Mouse (Mus musculus): Measurements from ENCODE around the gene Ascc2. TPM values are rescaled to one million over a fixed set of nuclear protein-coding genes. Genes with fewer than 3 reads are reported as not detected.
A peak's percentile ranks its signal among the peaks of the same experiment; 100 is the strongest.
"Not testable (repeated sequence)": the region's sequence is repeated elsewhere in the genome, so short reads cannot be mapped to it uniquely, and the experiment has no call there.

The Ascc2 gene
- polyA plus RNA-seq, 1 experiment from 2014 or later: 32.6 TPM

DNA sequence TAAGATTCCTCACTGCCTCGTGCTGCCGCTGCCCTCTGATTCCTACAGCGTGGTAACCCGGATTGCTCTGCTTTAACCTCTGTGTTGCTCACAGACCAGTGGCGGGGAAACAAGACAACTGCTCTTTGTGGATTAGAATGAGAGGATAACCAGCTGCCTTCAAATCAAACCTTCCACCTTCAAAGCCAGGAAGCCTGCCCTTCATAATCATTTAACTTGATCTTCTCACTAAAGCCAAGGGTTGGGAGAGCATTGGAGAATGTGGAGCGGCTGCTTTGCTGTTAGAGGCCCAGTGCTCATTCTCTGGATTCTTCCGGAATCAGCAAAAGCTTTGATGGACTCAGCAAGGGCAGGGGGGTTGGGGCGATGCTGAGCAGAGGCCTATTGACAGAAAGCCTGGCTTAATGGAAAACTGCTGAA is 7.7 kb upstream of the Ascc2 start:
- H3K27me3 ChIP-seq: no peaks in the 10 kb centered on the region
- no peak for TF ChIP-seq CTCF (IDR thresholded peaks at IDR 0.05)
- no peak for ATAC-seq
- CTCF ChIA-PET: no interaction called here
- no peak for DNase-seq (ENCODE audit: low read depth, low spot score)
- POLR2A ChIA-PET: no interaction called here
- in situ Hi-C loops (cut with MboI; ENCODE audit: low pct_unique_long_range_greater_than_20kb): no loop called here

DNA sequence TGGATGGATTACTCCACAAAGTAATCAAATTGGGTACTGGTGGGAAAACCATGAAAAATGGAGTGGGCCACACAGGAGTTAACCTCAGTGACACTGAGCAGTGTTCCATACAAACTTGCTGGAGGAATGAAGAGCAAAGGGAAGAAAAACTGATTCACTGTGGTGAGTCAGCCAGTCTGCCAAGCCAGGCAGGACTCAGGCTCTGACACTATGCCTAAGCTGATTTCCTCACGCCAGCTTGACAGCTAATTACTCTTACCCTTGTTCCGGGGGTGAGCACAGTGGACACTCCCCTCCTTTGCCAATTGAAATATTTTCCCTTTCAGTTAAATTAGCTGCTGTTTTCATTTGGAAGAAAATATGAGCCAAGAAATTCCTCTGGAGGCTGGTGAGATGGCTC is 4.1 kb upstream of the Ascc2 start:
- CTCF ChIA-PET: no interaction called here
- no peak for TF ChIP-seq CTCF (IDR thresholded peaks at IDR 0.05)
- in situ Hi-C loops (cut with MboI; ENCODE audit: low pct_unique_long_range_greater_than_20kb): no loop called here
- ATAC-seq: peak; percentile 66
- H3K27me3 ChIP-seq: no peaks in the 10 kb centered on the region
- POLR2A ChIA-PET: no interaction called here
- DNase-seq (ENCODE audit: low read depth, low spot score): peak; percentile 35

DNA sequence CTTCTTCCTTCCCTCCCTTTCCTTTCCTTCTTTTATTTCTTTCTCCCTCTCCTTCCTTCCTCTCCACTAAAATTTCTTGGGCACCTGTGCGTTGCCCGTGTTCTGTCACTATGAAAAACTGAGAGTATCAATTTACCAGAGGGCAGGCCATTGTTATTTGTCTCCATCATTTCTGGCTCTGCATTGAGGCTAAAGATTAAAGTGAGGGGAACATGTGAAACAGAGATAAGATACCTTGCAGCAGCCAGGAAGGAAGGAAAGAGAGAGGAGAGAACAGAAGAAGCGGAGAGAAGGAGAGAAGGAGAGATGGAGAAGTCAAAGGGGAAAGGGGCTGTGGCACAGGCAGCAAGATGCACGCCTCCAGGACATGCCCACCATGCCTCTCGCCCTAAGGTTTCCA is 3.2 kb upstream of the Ascc2 start:
- in situ Hi-C loops (cut with MboI; ENCODE audit: low pct_unique_long_range_greater_than_20kb): no loop called here
- ChIA-PET POLR2A (no interaction called here), CTCF (no interaction called here)
- no peak for TF ChIP-seq CTCF (IDR thresholded peaks at IDR 0.05)
- no peak for ATAC-seq
- no peak for DNase-seq (ENCODE audit: low read depth, low spot score)
- no peaks in the 10 kb centered on the region for H3K27me3 ChIP-seq

DNA sequence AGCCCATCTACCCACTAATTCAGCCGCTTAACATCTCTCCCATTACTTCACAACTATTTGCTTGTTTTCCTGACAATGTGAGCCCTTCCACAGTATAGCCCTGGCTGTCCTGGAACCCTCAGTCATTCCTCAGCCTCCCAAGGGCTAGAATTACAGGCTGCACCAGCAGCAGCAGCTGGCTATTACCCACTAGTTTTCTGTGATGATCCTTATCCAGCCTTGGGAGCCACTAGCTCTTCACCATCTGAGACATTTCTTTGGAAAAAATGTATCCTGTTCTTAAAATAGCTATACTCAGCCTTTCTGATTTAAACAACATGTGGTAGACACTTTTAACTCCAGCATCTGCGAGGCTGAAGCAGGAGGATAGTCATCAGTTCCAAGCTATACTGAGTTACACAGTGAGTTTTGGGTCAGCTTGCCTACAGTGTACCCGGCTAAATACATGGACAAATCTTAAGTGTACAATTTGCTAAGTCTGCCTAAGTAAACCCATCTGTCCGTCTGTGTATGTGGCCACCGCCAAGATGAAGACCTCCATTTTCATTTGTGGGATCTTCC is 685 bp upstream of the Ascc2 start:
- ATAC-seq (no peak), DNase-seq (ENCODE audit: low read depth, low spot score) (no peak)
- ChIA-PET CTCF (interaction anchor here (1.6 kb wide), 1 partner anchor 53 kb away, joined by 3 read pairs; no protein-coding TSS in a partner anchor), POLR2A (no interaction called here)
- in situ Hi-C loops (cut with MboI; ENCODE audit: low pct_unique_long_range_greater_than_20kb): loop anchor here (5.0 kb wide), 1 partner anchor 40 kb away; no protein-coding TSS in a partner anchor
- no peaks in the 10 kb centered on the region for H3K27me3 ChIP-seq
- no peak for TF ChIP-seq CTCF (IDR thresholded peaks at IDR 0.05)

DNA sequence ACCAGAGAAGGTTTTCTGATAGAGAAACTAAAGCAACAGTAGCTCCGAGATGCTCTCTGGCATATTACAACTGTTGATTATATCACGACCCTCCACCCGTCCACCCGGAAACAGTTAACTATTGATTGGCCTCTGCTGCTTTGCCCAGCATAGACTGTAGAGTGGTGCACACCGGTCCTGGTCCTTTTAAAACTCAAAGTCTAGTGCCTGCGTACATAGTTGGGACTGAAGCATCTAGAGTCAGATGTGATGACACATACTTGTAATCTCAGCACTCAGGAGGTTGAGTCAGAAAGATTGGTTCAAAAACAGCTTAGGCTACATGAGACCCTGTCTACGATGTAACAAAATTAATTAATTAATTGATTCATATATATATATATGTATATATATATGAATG is 714 bp downstream of the Ascc2 start:
- DNase-seq (ENCODE audit: low read depth, low spot score) (no peak), ATAC-seq (no peak)
- in situ Hi-C loops (cut with MboI; ENCODE audit: low pct_unique_long_range_greater_than_20kb): loop anchor here (5.0 kb wide), 1 partner anchor 41 kb away; no protein-coding TSS in a partner anchor
- CTCF ChIA-PET: no interaction called here
- no peaks in the 10 kb centered on the region for H3K27me3 ChIP-seq
- TF ChIP-seq CTCF (IDR thresholded peaks at IDR 0.05): no peak
- POLR2A ChIA-PET: interaction anchor here (2.2 kb wide), 1 partner anchor 44 kb away, joined by 8 read pairs; the partner anchor contains the start of gene Mtmr3

DNA sequence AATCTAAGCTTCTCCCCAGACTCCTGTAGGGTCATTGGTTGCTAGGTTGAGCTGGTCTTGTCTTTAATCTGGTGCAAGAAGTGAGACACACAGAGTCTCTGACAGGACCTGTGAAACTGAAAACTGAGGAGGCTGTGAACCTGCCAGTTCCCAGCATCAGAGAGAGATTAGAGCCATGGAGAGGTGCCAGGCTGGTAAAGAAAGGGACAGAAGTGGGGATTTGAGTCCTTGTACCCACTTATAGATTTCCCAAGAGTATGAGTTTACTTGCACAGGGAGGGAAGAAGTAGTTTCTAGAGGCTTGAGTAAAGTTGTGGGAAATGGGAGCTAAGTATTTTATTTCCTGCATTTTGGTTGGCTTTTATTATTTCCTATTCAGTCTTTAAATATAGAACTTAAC is 3.6 kb downstream of the Ascc2 start:
- no peak for ATAC-seq
- POLR2A ChIA-PET: no interaction called here

DNA sequence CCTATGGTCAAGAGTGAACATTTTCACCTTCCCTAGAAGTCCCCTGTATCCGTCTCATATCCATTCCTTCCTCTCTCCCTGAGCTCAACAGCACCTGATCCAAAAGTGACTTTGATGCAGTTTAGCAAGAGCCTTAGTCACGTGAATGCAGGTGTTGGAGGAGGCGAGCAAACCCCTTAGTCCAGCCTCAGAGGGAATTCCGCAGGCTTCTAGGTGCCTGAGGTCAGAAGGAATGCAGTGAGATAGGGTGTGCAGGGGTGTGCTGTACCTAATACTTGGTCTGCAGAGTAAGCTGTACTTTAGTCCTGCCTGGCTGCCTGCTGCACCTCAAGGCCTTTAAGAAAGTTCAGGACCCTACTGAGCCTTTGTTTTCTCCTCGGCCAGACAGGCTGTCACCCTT is 6.2 kb downstream of the Ascc2 start:
- TF ChIP-seq CTCF (IDR thresholded peaks at IDR 0.05): no peak
- in situ Hi-C loops (cut with MboI; ENCODE audit: low pct_unique_long_range_greater_than_20kb): no loop called here
- no peaks in the 10 kb centered on the region for H3K27me3 ChIP-seq
- DNase-seq (ENCODE audit: low read depth, low spot score) (no peak), ATAC-seq (no peak)
- ChIA-PET CTCF (no interaction called here), POLR2A (no interaction called here)

More for the DNA sequence above, 3.6 kb downstream of the Ascc2 start:
- no peaks in the 10 kb centered on the region for H3K27me3 ChIP-seq
- CTCF ChIA-PET: no interaction called here
- no peak for DNase-seq (ENCODE audit: low read depth, low spot score)
- in situ Hi-C loops (cut with MboI; ENCODE audit: low pct_unique_long_range_greater_than_20kb): no loop called here
- no peak for TF ChIP-seq CTCF (IDR thresholded peaks at IDR 0.05)

DNA sequence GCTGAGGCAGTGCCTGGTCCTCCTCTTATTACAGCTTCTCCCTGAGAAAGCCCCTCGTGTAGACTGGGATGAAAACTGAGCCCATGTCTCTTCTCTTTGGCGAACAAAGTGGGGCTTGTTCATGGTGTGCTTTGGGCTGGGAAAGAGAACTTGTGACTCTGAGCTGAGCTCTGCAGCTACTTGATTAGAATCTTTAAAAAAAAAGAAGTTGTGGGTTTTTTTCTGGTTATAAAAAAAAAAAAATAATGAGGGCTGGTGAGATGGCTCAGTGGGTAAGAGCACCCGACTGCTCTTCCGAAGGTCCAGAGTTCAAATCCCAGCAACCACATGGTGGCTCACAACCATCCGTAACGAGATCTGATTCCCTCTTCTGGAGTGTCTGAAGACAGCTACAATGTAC is 7.6 kb downstream of the Ascc2 start:
- POLR2A ChIA-PET: interaction anchor here (0.8 kb wide), 1 partner anchor 37 kb away, joined by 3 read pairs; no protein-coding TSS in a partner anchor
- CTCF ChIA-PET; DNase-seq (ENCODE audit: low read depth, low spot score); ATAC-seq; H3K27me3 ChIP-seq; in situ Hi-C loops (cut with MboI; ENCODE audit: low pct_unique_long_range_greater_than_20kb): not testable (repeated sequence)

DNA sequence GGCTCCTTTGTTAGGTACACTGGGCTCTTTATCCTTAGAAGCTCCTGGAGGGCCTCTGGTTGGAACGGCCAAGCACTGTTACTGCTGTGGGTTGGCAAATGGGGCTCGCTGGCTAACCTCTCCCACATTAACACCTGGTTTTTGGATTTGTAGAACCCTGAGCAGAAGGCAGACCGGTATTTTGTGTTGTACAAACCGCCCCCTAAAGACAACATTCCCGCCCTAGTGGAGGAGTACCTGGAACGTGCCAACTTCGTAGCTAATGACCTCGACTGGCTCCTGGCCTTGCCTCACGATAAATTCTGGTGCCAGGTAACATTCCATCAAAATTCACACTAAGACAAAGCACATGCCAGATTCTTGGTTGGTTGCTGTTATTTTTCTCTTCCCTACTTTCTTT is 8.9 kb downstream of the Ascc2 start:
- CTCF ChIA-PET: no interaction called here
- in situ Hi-C loops (cut with MboI; ENCODE audit: low pct_unique_long_range_greater_than_20kb): no loop called here
- no peak for TF ChIP-seq CTCF (IDR thresholded peaks at IDR 0.05)
- no peaks in the 10 kb centered on the region for H3K27me3 ChIP-seq
- ATAC-seq: no peak
- POLR2A ChIA-PET: no interaction called here
- DNase-seq (ENCODE audit: low read depth, low spot score): no peak

DNA sequence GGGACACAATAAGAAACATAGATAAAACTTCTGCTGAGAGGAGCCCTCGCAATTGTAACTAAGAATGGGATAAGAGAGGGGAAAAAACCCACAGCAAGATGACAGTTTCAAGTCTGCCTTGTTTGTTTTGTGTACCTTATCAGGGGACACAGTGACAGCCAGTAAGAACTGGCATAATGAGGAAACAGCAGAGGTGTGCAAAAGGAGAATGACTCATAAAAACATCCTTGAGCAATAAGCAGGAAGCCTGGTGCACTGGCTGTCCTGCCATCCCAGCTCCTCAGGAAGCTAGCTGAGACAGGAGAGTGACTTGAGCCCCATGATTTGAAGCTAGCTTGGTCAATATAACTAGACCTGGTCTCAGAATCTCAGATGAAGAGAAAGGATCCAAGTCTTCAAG is 22.3 kb downstream of the Ascc2 start:
- no peak for TF ChIP-seq CTCF (IDR thresholded peaks at IDR 0.05)
- ATAC-seq (no peak), DNase-seq (ENCODE audit: low read depth, low spot score) (no peak)
- H3K27me3 ChIP-seq: no peaks in the 10 kb centered on the region
- in situ Hi-C loops (cut with MboI; ENCODE audit: low pct_unique_long_range_greater_than_20kb): no loop called here
- POLR2A ChIA-PET: interaction anchor here (0.7 kb wide), 1 partner anchor 496 kb away, joined by 3 read pairs; no protein-coding TSS in a partner anchor
- CTCF ChIA-PET: no interaction called here

DNA sequence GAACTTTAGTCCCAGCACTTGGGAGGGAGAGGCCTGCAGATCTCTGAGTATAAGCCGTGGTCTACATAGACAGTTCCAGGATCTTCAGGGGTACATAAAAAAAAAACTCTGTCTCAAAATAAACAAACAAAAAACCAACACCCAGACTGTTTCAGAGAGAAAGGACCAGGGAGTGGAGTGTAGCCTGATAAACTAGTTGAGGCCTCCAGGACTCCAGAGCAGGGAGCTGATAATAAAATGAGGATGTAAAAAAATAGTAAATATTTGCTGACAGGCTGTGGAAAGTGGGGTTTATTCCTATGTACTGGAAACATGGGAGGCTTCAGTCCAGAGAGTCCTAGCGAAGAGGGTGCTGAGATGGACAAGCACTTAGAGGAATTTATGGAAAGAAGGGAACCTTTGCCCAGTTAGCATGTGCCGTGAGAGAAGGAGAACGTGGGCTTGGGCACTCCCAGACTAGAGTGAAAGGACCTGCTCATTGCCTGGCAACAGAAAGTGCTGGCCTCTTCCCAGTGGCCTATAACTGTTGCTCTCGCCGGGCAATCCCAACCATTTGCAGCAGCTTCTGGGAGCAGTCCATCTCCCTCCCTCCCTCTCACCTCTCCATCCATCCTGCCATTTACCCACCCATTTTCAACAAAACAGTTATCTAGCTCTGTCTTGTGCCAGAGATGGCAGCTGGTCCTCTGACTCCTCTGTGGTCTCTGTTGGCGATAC is 22.9 kb downstream of the Ascc2 start:
- in situ Hi-C loops (cut with MboI; ENCODE audit: low pct_unique_long_range_greater_than_20kb): no loop called here
- no peak for TF ChIP-seq CTCF (IDR thresholded peaks at IDR 0.05)
- ATAC-seq (no peak), DNase-seq (ENCODE audit: low read depth, low spot score) (no peak)
- CTCF ChIA-PET: interaction anchor here (1.4 kb wide), 1 partner anchor 10 kb away, joined by 4 read pairs; no protein-coding TSS in a partner anchor
- POLR2A ChIA-PET: interaction anchor here (0.7 kb wide), 1 partner anchor 497 kb away, joined by 3 read pairs; no protein-coding TSS in a partner anchor
- no peaks in the 10 kb centered on the region for H3K27me3 ChIP-seq
